Mouse (Mus musculus): ENCODE measurements at regions not wholly inside any gene's neighbourhood (a gene's known extent, or its start where the extent isn't known, plus 50 kb on each side); places are given as distances from the start of the nearest gene placed in this dataset.

DNA sequence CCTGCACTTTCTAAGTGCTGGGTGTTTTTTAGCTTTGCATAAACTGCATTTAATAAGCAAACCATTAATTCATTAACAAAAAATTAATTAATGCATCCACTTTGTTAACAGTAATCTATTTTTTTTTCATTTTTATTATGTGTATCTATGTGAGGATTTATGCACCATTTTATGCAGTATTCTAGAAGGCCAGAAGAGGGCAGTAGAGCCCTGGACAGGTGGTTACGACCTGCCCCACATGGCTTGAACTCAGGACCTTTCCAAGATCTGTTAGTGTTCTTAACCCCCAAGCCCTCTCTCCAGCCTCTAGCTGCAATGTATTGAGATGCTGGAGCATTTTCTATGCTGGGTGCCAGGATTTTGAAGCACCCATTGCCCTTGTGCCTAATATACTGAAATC, 377.6 kb upstream of the Tbx3 start:
- DNase-seq (ENCODE audit: low read depth, low spot score), result no peak

DNA sequence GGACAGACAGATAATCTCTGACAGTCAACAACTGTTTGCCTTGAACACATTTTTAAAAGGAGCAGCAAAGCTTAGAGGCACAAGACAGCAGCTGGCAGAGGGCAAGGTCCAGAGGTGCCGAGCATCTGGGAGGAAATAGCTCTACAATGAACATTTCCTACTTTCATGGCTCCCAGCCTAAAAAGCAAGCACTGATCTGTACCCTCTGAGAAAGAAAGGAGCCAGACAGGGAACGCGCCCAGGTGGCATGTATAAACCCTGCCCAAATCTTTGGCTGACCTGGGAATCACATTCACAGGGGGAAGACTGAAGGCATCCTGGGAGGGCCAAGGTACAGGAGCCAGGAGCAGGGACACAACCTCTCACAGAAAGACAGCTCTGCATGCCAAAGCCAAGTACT, 371.2 kb upstream of the Tbx3 start:
- no peak for DNase-seq (ENCODE audit: low read depth, low spot score)

DNA sequence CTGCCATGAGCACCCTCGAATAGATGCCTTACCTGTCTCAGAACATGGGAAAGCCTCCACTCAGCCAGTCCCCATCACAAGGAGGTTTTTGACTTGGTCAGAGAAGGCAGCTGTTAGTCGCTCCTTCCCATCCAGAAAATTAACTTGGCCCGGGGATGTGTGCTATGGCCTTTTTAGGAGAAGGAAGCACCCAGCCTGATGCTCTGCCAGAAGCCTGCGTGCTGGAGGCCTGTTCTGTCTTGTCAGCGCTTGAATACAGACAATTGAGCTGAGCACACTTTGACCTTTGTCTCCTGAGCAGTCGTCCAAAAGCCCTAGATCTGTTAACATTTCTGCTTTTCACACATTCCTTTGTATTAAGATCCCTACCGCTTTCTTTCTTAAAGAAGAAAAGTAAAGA, 370.4 kb upstream of the Tbx3 start:
- DNase-seq (ENCODE audit: low read depth, low spot score), result no peak

DNA sequence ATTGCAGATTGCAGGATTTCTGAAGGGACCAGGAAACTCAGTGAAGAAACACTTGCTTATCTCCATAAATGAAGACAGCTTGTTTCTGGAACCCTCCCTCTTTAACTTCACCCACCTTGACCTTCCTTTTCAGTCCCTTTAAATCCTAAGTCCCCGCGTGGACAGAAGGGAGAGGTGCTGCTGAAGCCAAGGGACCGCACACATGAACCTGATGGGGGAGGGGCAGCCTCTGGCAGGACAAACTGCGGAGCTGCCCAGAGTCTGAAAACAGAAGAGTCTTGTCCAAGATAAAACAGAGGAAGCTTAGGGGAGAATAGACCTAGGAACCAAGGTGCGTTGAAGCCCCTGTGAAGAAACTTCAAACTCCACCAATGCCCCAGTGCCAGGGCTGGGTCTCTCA, 368.9 kb upstream of the Tbx3 start:
- no peak for DNase-seq (ENCODE audit: low read depth, low spot score)

DNA sequence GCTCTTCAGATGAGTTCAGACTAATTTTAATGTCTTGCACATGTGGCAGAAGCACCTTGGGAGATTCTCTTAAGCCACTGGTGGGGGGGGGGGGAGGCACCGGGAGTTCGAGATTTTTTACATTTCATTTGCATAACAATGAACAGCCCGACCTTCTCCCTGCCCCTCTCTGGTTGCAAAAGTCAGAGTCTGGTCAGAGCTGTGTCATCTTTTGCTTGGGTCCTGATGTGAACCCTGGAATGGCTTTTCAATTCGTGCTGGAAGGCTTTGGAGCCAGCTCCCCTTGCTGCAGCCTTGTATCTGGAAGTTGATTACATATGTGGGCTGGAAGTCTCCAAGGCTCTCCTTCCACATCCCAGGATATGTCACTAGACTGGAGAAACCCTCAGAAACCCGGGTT, 365.7 kb upstream of the Tbx3 start:
- DNase-seq (ENCODE audit: low read depth, low spot score), result no peak

DNA sequence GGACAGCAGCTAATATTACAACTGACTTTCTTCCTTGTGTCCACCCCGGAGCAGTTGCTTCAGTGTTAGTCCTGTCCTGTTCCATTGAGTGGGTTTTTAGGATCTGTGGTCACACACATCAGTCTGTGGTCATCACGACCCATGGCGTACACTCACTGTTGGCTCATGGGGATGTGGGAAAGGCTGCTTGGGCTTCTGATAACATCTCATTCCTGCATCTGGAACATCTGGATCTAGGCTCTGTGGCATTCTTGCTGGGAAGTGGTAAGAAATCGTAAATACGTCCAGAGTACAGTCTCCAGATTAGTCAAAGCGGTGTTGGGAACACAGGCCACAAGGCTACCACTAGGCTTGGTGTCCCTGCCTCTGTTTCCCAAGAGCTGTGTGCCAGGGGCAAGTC, 362.7 kb upstream of the Tbx3 start:
- DNase-seq (ENCODE audit: low read depth, low spot score), result no peak

DNA sequence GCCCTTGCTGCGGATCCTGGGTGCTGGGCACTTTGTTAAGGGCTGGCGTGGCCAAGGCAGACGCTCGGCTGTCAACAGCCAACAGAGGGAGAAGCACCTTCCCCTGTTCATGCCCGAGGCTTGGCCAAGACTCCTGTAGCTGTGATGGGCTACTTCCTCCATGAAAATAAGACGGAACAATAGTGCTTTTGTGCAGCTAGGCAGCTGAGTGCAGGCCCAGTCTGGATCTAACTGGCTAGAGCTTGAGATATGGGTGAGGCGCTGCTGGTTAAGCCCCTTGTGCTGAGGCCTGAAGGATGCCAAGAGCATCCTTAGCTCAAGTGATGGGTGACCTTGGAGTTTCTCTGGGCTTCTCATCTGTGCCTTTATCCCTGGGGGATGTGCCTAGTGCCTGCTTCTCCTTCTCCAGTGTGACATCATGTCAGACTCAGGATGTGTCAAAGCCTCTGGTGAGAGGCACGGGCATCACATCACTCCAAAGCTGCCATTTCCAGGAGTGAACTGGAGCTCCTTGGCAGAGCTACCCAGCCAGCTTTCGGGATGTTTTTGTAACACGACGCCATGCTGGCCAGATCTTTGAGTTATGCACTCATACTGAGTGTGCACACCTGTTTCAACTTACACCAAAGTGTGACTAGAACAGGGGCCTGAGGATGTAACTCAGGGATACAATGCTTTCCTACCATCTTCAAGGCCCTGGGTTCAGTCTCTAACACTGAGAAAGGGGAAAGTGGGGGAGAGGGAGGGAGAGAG, 360.1 kb upstream of the Tbx3 start:
- DNase-seq (ENCODE audit: low read depth, low spot score), result no peak

DNA sequence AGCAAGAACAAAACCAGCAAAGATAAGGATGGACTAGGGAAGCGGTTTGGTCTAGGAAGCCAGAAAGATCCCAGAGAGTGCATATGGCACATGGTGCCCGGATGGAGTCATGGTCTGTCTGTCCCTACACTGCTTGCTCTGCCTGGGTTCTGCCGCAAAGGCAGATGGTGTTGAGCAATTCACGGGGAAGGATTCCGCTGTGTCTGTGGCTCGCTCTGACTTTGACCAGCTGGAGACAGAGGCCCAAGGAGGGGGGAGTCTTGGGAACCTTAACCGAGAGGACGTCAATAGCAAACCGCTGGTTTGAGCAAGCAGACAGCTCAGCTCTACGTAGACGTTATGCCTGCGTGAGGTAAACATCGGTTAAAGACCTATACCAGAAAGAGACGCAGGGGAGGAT, 357.7 kb upstream of the Tbx3 start:
- no peak for DNase-seq (ENCODE audit: low read depth, low spot score)

DNA sequence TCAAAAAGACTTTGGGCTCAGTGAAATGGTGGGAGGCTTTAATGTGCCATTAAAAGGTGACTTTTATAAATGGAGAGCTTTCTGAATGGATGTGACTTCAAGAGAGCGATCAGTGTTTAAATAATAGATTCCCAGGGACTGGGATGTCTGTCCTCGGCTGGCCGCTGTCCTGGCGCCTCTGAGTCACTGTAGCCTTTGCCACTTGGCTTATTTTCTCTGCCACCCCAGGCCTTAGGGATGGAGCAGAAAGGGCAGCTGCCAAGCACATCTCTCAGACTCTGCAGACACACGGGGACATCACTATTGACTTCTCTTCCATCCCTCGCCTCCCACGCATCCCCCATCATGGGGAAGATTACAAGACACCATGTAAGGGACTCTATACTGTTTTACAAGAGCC, 355.3 kb upstream of the Tbx3 start:
- no peak for DNase-seq (ENCODE audit: low read depth, low spot score)

DNA sequence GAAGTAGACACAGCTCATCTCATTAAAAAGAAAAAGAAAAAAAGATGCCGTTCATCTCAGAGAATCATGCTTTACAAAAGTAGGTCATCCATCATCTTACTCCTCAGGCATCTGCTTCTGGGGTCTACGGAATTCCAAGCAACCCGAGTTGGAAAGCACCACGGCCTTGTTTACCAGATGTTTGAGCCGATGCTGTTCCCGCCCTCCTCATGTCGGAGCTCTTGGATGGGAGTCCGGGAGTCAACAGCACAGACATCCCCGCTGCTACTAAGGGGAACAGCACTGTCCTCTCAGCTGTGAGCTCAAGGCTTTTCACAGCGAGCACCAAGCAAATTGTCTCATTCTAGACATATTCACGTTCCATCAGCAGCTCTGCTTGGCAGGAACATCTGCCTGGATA, 352.9 kb upstream of the Tbx3 start:
- no peak for DNase-seq (ENCODE audit: low read depth, low spot score)

DNA sequence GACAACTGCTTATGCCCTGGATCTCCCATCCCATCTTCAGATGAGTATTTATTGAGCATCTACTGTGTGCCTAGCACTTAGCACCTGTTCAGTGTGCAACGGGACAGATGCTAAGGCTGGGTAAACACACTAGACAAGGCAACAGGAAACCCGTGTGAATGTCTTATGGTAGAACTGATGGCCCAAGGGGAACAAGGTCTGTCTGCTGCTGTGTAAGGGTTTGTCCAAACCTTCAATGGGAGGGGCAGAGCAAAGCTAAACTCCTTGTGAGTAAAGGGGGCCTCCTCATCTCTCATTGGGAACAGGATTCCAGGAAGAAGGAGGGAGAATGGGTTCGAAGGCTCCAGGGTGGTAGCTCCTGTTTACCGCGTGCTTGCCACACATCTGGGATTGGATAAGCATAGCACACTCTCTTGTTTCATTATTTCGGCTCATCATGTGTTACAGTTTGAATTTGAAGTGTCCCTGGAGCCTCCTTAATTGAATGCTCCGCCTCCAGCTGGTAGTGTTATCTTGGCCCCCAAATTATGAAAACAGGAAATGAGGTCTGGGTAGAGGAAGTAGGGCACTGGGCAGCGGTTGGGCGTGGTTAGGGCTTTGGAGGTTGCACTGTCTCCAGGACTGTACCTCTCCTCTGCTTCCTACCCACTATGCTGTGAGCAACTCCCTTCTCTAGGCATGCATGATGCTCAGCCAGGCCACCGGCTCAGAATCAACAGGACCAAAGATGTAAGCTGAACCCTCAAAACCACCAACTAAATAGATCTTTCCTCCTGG, 348.9 kb upstream of the Tbx3 start:
- no peak for DNase-seq (ENCODE audit: low read depth, low spot score)

DNA sequence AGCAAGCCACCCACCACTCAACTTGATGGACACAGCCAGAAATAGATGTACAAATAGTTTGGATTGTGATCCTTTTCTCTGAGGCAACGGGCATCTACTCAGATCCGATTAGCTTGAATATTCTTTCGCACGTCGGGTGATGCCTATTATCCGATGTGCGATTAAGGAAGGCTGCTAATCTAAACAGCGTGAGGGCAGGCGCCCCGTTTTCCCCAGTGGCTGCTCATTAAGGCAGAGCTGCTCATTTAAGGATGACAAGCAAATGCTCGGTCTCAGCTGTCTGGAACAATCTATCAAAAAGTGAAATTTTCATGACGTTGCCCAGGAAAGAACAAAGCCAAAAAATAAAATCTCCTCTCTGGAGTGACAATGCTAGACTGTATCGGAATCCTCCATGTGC, 348.1 kb upstream of the Tbx3 start:
- DNase-seq (ENCODE audit: low read depth, low spot score), result no peak

DNA sequence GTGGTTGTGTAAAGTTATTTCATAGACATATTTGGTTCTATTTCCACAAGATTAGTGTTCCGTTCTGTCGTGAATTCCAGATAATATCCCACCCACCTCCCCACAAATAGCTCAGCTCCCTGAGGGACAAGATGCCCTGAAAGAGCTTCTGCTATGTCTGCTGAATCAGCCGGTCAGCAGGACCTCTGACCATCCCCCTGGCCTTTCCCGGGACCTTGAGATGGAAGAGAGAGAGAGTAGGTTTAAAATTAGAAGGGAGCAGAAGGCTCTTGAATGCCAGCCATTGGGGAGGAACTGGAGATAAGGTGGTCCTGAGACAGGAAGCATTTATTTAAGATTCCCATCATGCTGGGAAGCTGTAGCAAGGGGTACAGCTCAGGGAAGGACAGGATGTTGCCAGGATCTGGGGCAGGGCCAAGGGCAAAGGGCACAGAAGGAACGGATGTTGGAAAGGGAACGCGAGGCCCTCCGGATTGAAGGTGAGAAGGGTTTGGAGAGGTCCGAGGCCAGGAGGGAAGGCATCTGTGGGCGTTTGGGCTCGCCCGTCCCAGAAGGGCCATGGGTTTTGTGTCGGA, 344.7 kb upstream of the Tbx3 start:
- no peak for DNase-seq (ENCODE audit: low read depth, low spot score)

DNA sequence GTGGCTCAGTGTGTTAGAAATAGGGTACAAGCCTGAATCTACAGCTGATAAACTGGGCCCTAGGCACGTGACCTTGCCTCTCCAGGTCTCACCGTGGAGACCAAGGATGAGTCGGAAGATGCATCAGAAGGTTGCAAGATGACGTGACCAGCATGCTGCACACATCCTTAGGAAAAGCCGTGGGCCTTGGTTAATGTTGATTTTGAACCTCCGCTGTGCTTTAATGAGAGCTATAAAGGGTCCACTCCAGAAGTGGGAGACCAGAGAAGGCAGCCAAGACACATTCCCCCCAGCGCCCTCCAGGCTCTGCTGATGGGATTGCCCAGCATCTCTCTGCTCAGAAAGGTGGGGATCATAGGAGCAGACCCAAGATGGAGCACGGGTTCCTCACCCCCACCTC, 343.6 kb upstream of the Tbx3 start:
- DNase-seq (ENCODE audit: low read depth, low spot score), result no peak

DNA sequence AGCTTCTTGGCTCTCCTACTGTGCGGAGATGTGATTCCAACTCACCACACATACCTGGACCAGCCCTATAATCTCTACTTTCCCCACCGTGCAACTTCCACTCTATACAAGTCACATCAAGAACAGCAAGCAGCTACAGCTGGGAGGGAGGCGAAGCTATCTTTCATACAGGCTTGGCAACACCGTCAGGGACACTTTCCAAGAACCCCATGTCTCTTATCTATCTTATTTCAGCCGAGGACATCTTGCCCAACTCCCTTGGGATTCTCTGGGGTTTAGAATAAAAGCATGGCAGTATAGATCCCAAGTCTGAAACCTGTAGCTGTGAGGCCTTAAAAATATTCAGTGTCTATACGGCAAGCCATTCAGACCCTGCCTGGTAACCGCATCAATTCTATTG, 341.5 kb upstream of the Tbx3 start:
- no peak for DNase-seq (ENCODE audit: low read depth, low spot score)

DNA sequence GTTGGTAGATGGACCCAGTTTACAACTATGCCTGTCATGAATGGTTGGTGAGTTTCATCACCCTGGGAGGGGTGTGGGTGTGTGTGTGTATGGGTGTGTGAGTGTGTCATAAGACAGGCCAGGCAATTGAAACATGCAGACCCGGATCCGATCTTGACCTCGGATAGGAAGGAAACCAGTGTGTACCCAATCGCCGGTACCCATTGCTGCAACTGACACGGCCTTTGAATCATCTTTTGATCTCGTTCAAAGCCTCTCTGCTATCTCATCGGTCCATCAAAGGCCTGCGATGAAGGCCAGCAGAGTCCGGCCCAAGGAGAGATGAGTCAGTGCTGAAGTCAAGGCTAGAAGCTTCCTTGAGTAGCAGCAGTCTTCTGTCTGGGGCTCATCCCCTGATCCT, 341.1 kb upstream of the Tbx3 start:
- no peak for DNase-seq (ENCODE audit: low read depth, low spot score)

DNA sequence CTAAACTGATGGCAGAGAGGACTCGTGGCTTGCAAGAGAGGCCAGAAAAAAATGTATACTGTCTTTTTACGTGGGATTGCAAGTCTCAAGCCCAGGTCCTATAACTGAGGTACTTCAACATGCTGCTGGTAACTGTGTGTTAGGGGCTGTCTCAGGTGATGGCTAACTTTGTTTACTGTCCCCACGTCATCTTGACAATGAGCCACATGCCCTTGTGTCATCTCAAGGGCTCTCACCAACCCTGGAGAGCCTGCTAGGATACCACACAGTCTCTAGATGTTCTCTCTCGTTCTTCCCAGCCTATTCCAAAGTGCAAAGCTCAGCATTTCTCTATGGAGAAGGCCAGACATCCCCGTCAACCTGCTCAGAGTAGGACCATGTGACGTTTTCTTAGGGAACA, 340.6 kb upstream of the Tbx3 start:
- DNase-seq (ENCODE audit: low read depth, low spot score), result no peak

DNA sequence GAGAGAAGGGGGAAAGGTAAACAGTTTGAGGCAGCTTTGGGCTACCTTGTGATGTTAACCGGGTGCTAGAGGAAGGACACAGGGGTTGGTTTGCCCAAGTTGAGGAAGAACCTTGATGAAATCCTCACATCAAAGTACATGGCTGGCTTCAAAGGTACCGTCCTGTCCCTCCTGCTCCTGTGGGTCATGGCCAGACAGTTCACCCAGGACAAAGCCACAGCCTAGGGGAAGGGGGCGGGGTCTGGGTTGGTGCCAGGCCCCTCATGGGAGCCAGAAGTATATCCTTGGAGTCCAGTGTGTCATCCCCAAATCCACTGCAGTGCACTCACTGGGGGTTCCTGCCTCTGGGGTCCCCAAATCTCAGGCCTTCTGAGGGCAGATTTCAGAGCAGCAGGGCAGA, 339.0 kb upstream of the Tbx3 start:
- no peak for DNase-seq (ENCODE audit: low read depth, low spot score)

DNA sequence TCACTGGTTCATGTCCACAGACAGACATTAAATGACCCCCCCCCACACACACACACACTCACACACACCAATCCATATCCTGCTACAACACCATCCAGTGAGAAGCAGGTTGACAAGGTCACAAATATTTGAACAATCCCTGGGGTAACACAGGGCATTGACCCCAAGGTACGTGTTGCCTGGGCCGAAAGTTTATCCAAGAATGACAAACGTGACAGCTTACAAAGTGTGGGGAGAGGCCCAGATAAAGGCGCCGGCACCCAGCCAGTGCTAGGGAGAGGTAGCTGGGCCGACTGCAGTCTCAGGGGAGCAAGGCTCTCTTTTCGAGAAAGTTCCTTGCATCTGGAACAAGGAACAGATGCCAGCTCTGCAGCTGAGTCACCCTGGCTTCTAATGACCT, 337.8 kb upstream of the Tbx3 start:
- DNase-seq (ENCODE audit: low read depth, low spot score), result no peak

DNA sequence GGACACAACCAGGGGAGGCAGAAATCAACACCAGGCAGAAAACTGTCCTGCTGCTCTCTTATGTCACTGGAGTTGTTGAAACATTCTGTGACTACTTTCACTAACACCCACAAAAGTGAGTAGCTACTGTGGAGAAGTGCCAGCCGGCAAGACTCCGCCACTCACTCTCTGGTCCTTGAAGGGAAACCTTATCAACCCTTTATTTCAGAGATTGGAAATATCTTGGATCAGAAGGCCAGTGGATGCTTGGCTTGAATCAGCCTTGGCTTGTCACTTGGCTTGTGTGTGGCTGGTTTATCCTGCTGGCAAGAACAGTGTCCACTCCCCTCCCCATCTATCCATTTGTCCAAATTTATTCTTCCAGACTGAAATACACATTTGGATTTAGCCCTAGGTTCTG, 335.3 kb upstream of the Tbx3 start:
- no peak for DNase-seq (ENCODE audit: low read depth, low spot score)

DNA sequence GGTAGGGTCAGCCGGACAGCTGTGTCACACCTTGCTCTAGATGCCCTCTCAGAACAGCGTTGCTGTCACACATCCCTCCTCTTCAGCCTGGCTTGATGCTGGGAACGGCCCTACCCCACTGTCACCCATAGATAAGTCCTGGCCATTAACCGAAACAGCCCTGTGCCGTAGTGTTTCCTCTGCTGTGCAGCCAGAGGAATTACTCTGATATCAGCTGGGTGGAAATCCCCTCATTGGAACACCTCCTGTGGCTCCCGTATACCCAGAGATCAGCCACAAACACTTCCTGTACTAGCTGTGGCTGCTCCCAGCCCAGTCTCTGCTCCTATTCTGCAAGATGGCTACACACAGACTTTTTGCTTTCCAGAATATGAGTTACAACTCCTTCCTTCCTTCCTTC, 334.5 kb upstream of the Tbx3 start:
- DNase-seq (ENCODE audit: low read depth, low spot score), result no peak

DNA sequence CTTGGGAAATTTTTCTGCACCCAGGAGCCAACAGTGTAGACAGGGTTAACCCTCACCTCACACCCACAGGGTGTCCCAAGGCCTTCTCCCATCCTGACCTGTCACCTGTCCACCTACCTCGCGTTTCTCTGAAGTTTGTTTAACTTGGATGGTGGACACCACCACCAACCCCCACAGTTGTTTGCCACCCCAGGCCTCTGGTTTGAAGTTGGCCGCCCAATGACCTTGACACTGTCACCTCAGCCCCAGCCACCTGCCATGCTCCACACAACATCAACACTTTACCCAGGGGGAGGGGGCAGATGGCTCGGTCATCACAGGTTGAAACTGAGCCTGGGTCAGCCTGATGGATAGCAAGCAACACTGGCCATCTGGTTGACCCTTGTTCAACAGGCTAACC, 332.7 kb upstream of the Tbx3 start:
- DNase-seq (ENCODE audit: low read depth, low spot score), result no peak

DNA sequence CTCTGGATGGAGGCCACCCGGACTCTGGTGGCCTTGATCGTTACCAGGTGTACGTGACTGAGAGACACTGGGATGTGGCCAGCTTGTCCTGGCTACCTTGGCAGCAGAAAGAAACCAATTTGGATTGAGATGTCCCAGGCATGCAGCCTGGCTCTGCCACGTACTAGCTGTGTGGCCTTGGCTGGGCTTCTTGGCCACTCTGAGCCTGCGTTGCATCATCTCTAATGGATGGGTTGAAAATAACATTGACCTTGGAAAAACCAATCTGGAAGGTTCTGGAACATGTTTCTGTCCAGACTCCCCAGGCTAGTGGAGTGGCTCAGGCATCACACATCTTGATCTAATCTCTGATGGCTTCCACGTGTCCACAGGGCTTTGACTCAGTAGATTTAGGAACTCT, 331.8 kb upstream of the Tbx3 start:
- no peak for DNase-seq (ENCODE audit: low read depth, low spot score)
